ENCODE assay signal across 19 mouse cellular contexts in genomic region chr2:153724871-153725270, GRCm38 (mm10). TPM values are rescaled to one million over a fixed set of nuclear protein-coding genes. Genes with fewer than 3 reads are reported as not detected.
"Had no signal": no experiment of that assay in that cellular context is flagged by ENCODE, and none has a peak within 500 bp of the region (broad histone marks: within the 10 kb centered on the region; RNA-seq: fewer than 3 reads in every experiment).

No protein-coding gene starts in this region.

- H3K9ac ChIP-seq: limb, embryonic 13.5 days; midbrain, embryonic 12.5 days; neural tube, embryonic 13.5 days had no signal

- DNase-seq: kidney, adult 11 months; kidney, adult 9 months; kidney, postnatal 36 days; left cerebral cortex, postnatal 4 days; lung, adult 18-20 months; lung, postnatal 36 days; right cerebral cortex, adult 18-20 months; thymus, postnatal 36 days had no signal

- H3K4me2 ChIP-seq: limb, embryonic 13.5 days; midbrain, embryonic 12.5 days; neural tube, embryonic 13.5 days had no signal

- H3K27ac ChIP-seq: kidney, postnatal 0 days; layer of hippocampus, adult 2 months; limb, embryonic 13.5 days; midbrain, embryonic 12.5 days; neural tube, embryonic 13.5 days; stomach, postnatal 0 days had no signal

- H3K27me3 ChIP-seq: limb, embryonic 13.5 days; midbrain, embryonic 12.5 days; neural tube, embryonic 13.5 days had no signal

- ATAC-seq: inflammation-experienced regulatory T-cells, adult 6 months; lung, postnatal 0 days; midbrain, embryonic 16.5 days had no signal

- H3K4me1 ChIP-seq: limb, embryonic 13.5 days; midbrain, embryonic 12.5 days; neural tube, embryonic 13.5 days had no signal

- H3K36me3 ChIP-seq: limb, embryonic 13.5 days; midbrain, embryonic 12.5 days; neural tube, embryonic 13.5 days had no signal

- H3K4me3 ChIP-seq: layer of hippocampus, adult 2 months; limb, embryonic 13.5 days; midbrain, embryonic 12.5 days; neural tube, embryonic 13.5 days had no signal

- H3K9me3 ChIP-seq: limb, embryonic 13.5 days; midbrain, embryonic 12.5 days; neural tube, embryonic 13.5 days had no signal

RNA-seq across cellular contexts. Expression of gene Dnmt3c, which starts 28.4 kb away (rescaled TPM):
- total RNA-seq: left cerebral cortex, adult 18-20 months; left cerebral cortex, postnatal 4 days had no signal
- polyA plus RNA-seq: inflammation-experienced regulatory T-cells, adult 6 months; kidney, postnatal 0 days; limb, embryonic 13.5 days; midbrain, embryonic 12.5 days; midbrain, embryonic 16.5 days; neural tube, embryonic 13.5 days; stomach, postnatal 0 days; thymus, postnatal 0 days had no signal

RNA-seq across cellular contexts. Expression of gene Efcab8, which starts 54.9 kb away (rescaled TPM):
- polyA plus RNA-seq: kidney, postnatal 0 days; lung, postnatal 0 days; midbrain, embryonic 12.5 days; midbrain, embryonic 16.5 days; neural tube, embryonic 13.5 days had no signal
